In genomic region chr14:56888416-56888815, GRCm38 (mm10) we compare ENCODE assay signal across 8 mouse cellular contexts. TPM values are rescaled to one million over a fixed set of nuclear protein-coding genes. Genes with fewer than 3 reads are reported as not detected.
DNase-seq lines count a peak whose midpoint lies in the region; ATAC-seq and TF ChIP-seq lines count a peak whose summit lies in the region.

No protein-coding gene starts in this region.

- H3K36me3 ChIP-seq in lung, embryonic 14.5 days (ENCODE audit: insufficient read depth): peaks cover 37% of the 10 kb centered on the region
- H3K36me3 ChIP-seq in forebrain, embryonic 15.5 days: peaks cover 13% of the 10 kb centered on the region; the same call in 1 of the 2 replicates
- H3K36me3 ChIP-seq in limb, embryonic 13.5 days: peaks cover 38% of the 10 kb centered on the region
- no peaks in the 10 kb centered on the region for H3K36me3 ChIP-seq in neural tube, embryonic 14.5 days (ENCODE audit: control insufficient read depth, insufficient read depth, low read length)

- H3K4me2 ChIP-seq in lung, embryonic 14.5 days: peak overlapping the region; percentile 86
- H3K4me2 ChIP-seq in forebrain, embryonic 15.5 days (replicated peaks): peak overlapping the region; percentile 55
- peak overlapping the region; percentile 77 for H3K4me2 ChIP-seq in limb, embryonic 13.5 days (replicated peaks)
- H3K4me2 ChIP-seq in neural tube, embryonic 14.5 days (ENCODE audit: low read depth, low read length): peak overlapping the region; percentile 65

- no peak for ATAC-seq in lung, embryonic 14.5 days (ENCODE audit: insufficient read depth)
- ATAC-seq in forebrain, embryonic 15.5 days (replicated peaks): no peak
- no peak for ATAC-seq in limb, embryonic 13.5 days (ENCODE audit: low FRiP score, low read depth)
- ATAC-seq in neural tube, embryonic 14.5 days (ENCODE audit: low read depth): no peak

- H3K9me3 ChIP-seq in lung, embryonic 14.5 days (ENCODE audit: low read depth, low read length): no peaks in the 10 kb centered on the region
- no peaks in the 10 kb centered on the region for H3K9me3 ChIP-seq in forebrain, embryonic 15.5 days
- H3K9me3 ChIP-seq in limb, embryonic 13.5 days: no peaks in the 10 kb centered on the region
- H3K9me3 ChIP-seq in neural tube, embryonic 14.5 days (ENCODE audit: control insufficient read depth, low read length): no peaks in the 10 kb centered on the region

- H3K4me1 ChIP-seq in lung, embryonic 14.5 days (ENCODE audit: insufficient read depth): 0 out of 2 replicates have a peak, but pooled peaks cover 8% of the 10 kb centered on the region
- H3K4me1 ChIP-seq in forebrain, embryonic 15.5 days: peaks cover 24% of the 10 kb centered on the region
- H3K4me1 ChIP-seq in limb, embryonic 13.5 days: peaks cover 22% of the 10 kb centered on the region
- H3K4me1 ChIP-seq in neural tube, embryonic 14.5 days (ENCODE audit: control insufficient read depth, insufficient read depth, low read length): peaks cover 7% of the 10 kb centered on the region; the same call in 1 of the 2 replicates

- peak overlapping the region; percentile 6; the same call in 1 of the 2 replicates for H3K9ac ChIP-seq in lung, embryonic 14.5 days
- H3K9ac ChIP-seq in forebrain, embryonic 15.5 days (replicated peaks): no peak overlapping the region
- H3K9ac ChIP-seq in limb, embryonic 13.5 days: no peak overlapping the region
- no peak overlapping the region for H3K9ac ChIP-seq in neural tube, embryonic 14.5 days (replicated peaks; ENCODE audit: low read depth, low read length)

- 73% methylated on average over 2 of the region's 2 CpGs for WGBS in lung, embryonic 14.5 days
- 71% methylated on average over 2 of the region's 2 CpGs for WGBS in forebrain, embryonic 15.5 days
- WGBS in limb, embryonic 13.5 days: 76% methylated on average over 2 of the region's 2 CpGs
- WGBS in neural tube, embryonic 14.5 days: 80% methylated on average over 2 of the region's 2 CpGs

- H3K27me3 ChIP-seq in lung, embryonic 14.5 days (ENCODE audit: insufficient read depth, low read length): no peaks in the 10 kb centered on the region
- no peaks in the 10 kb centered on the region for H3K27me3 ChIP-seq in forebrain, embryonic 15.5 days
- no peaks in the 10 kb centered on the region for H3K27me3 ChIP-seq in limb, embryonic 13.5 days
- no peaks in the 10 kb centered on the region for H3K27me3 ChIP-seq in neural tube, embryonic 14.5 days (ENCODE audit: control insufficient read depth, insufficient read depth, low read length)

- no peak for TF ChIP-seq CTCF in lung, embryonic 14.5 days (IDR thresholded peaks at IDR 0.05; ENCODE audit: low read depth)

- H3K4me3 ChIP-seq in lung, embryonic 14.5 days (ENCODE audit: low read depth, low read length): peak overlapping the region; percentile 85
- H3K4me3 ChIP-seq in forebrain, embryonic 15.5 days: peak overlapping the region; percentile 95
- peak overlapping the region; percentile 80 for H3K4me3 ChIP-seq in limb, embryonic 13.5 days
- H3K4me3 ChIP-seq in neural tube, embryonic 14.5 days (ENCODE audit: low read depth, low read length): peak overlapping the region; percentile 78

- no peak for DNase-seq in lung, embryonic 14.5 days
- no peak for DNase-seq in lung, postnatal 4 days
- DNase-seq in right cerebral cortex, adult 18-20 months: no peak
- DNase-seq in adipocyte (ENCODE audit: low spot score): no peak
- DNase-seq in spleen, adult 18-20 months: no peak

- no peak overlapping the region for H3K27ac ChIP-seq in lung, embryonic 14.5 days (ENCODE audit: low read depth)
- H3K27ac ChIP-seq in forebrain, embryonic 15.5 days (replicated peaks): 0 out of 2 replicates have a peak overlapping the region, but pooled peaks have one; percentile 100
- H3K27ac ChIP-seq in limb, embryonic 13.5 days: no peak overlapping the region
- H3K27ac ChIP-seq in neural tube, embryonic 14.5 days (ENCODE audit: low read depth, low read length): no peak overlapping the region

RNA-seq across cellular contexts. Expression of gene Zmym2, which starts 2.0 kb away (rescaled TPM):
- polyA plus RNA-seq in lung, embryonic 14.5 days (2014; fragmentation: Nextera tagmentation; extraction: Ambion mirVana): 45.1 and 49.5 TPM in 2 replicates
- polyA plus RNA-seq in forebrain, embryonic 15.5 days (2015; fragmentation: Nextera tagmentation; extraction: Ambion mirVana): 70.8 and 74.7 TPM in 2 replicates
- polyA plus RNA-seq in limb, embryonic 13.5 days (2015; fragmentation: Nextera tagmentation; extraction: Ambion mirVana): 54.5 and 59.0 TPM in 2 replicates
- polyA plus RNA-seq in neural tube, embryonic 14.5 days (2014; fragmentation: Nextera tagmentation; extraction: Ambion mirVana): 59.9 and 61.0 TPM in 2 replicates
